Mouse (Mus musculus): ENCODE measurements around the gene Cstb. TPM values are rescaled to one million over a fixed set of nuclear protein-coding genes. Genes with fewer than 3 reads are reported as not detected.

Gene Cstb
- polyA plus RNA-seq, 1 experiment from 2014 or later: 1,296 TPM

- Histone ChIP-seq H3K4me2 (replicated peaks; ENCODE audit: low read depth) (no peak overlapping the region), H3K9ac (ENCODE audit: low read depth, low read length) (no peak overlapping the region), H3K4me3 (ENCODE audit: low read depth, low read length) (no peak overlapping the region), H3K4me1 (replicated peaks; ENCODE audit: control insufficient read depth, insufficient read depth, low read length) (0 out of 2 replicates have a peak, but pooled peaks cover 10% of the 10 kb centered on the region), H3K9me3 (ENCODE audit: control insufficient read depth) (no peaks in the 10 kb centered on the region), H3K27me3 (replicated peaks; ENCODE audit: control insufficient read depth, insufficient read depth, low read length) (no peaks in the 10 kb centered on the region), H3K27ac (ENCODE audit: low read depth, low read length) (peak overlapping the region; percentile 15; the same call in 1 of the 2 replicates), H3K36me3 (ENCODE audit: control insufficient read depth, insufficient read depth) (no peaks in the 10 kb centered on the region)
- WGBS: 76% methylated on average over 4 of the region's 4 CpGs
- TF ChIP-seq CTCF (IDR thresholded peaks at IDR 0.05; ENCODE audit: low read depth): peak; percentile 54
- no peak for ATAC-seq
These were observed 36.3 kb downstream of the Cstb start for GRCm38 (mm10) chr10:78461767-78462166.

GRCm38 (mm10) chr10:78462945-78463768, 37.7 kb downstream of the Cstb start:
- 34% methylated on average over 8 of the region's 8 CpGs for WGBS
- H3K4me1 ChIP-seq (replicated peaks; ENCODE audit: control insufficient read depth, insufficient read depth, low read length): 0 out of 2 replicates have a peak, but pooled peaks cover 7% of the 10 kb centered on the region
- H3K27ac ChIP-seq (ENCODE audit: low read depth, low read length): peak overlapping the region; percentile 92
- TF ChIP-seq CTCF (IDR thresholded peaks at IDR 0.05; ENCODE audit: low read depth): no peak
- H3K27me3 ChIP-seq (replicated peaks; ENCODE audit: control insufficient read depth, insufficient read depth, low read length): no peaks in the 10 kb centered on the region
- H3K9me3 ChIP-seq (ENCODE audit: control insufficient read depth): no peaks in the 10 kb centered on the region
- ATAC-seq: peak; percentile 89
- peak overlapping the region; percentile 55 for H3K9ac ChIP-seq (ENCODE audit: low read depth, low read length)
- no peaks in the 10 kb centered on the region for H3K36me3 ChIP-seq (ENCODE audit: control insufficient read depth, insufficient read depth)
- H3K4me3 ChIP-seq (ENCODE audit: low read depth, low read length): peak overlapping the region; percentile 67
- H3K4me2 ChIP-seq (replicated peaks; ENCODE audit: low read depth): peak overlapping the region; percentile 97

GRCm38 (mm10) chr10:78463769-78464167, 38.3 kb downstream of the Cstb start:
- Histone ChIP-seq H3K27ac (ENCODE audit: low read depth, low read length) (peak overlapping the region; percentile 92), H3K27me3 (replicated peaks; ENCODE audit: control insufficient read depth, insufficient read depth, low read length) (no peaks in the 10 kb centered on the region), H3K9me3 (ENCODE audit: control insufficient read depth) (no peaks in the 10 kb centered on the region), H3K4me2 (replicated peaks; ENCODE audit: low read depth) (peak overlapping the region; percentile 97), H3K9ac (ENCODE audit: low read depth, low read length) (peak overlapping the region; percentile 55), H3K4me3 (ENCODE audit: low read depth, low read length) (peak overlapping the region; percentile 67), H3K4me1 (replicated peaks; ENCODE audit: control insufficient read depth, insufficient read depth, low read length) (0 out of 2 replicates have a peak, but pooled peaks cover 7% of the 10 kb centered on the region), H3K36me3 (ENCODE audit: control insufficient read depth, insufficient read depth) (no peaks in the 10 kb centered on the region)
- TF ChIP-seq CTCF (IDR thresholded peaks at IDR 0.05; ENCODE audit: low read depth): no peak
- ATAC-seq: peak; percentile 16
- WGBS: 46% methylated on average over 3 of the region's 3 CpGs

GRCm38 (mm10) chr10:78464201-78464791, 38.8 kb downstream of the Cstb start:
- 2% methylated on average over 32 of the region's 32 CpGs for WGBS
- H3K27ac ChIP-seq (ENCODE audit: low read depth, low read length): peak overlapping the region; percentile 92
- peak; percentile 6; the same call in 1 of the 2 replicates for ATAC-seq
- no peaks in the 10 kb centered on the region for H3K36me3 ChIP-seq (ENCODE audit: control insufficient read depth, insufficient read depth)
- no peaks in the 10 kb centered on the region for H3K9me3 ChIP-seq (ENCODE audit: control insufficient read depth)
- 0 out of 2 replicates have a peak, but pooled peaks cover 7% of the 10 kb centered on the region for H3K4me1 ChIP-seq (replicated peaks; ENCODE audit: control insufficient read depth, insufficient read depth, low read length)
- no peak for TF ChIP-seq CTCF (IDR thresholded peaks at IDR 0.05; ENCODE audit: low read depth)
- no peaks in the 10 kb centered on the region for H3K27me3 ChIP-seq (replicated peaks; ENCODE audit: control insufficient read depth, insufficient read depth, low read length)
- peak overlapping the region; percentile 55 for H3K9ac ChIP-seq (ENCODE audit: low read depth, low read length)
- H3K4me3 ChIP-seq (ENCODE audit: low read depth, low read length): peak overlapping the region; percentile 67
- H3K4me2 ChIP-seq (replicated peaks; ENCODE audit: low read depth): peak overlapping the region; percentile 97

- H3K9me3 ChIP-seq (ENCODE audit: control insufficient read depth): no peaks in the 10 kb centered on the region
- peak; percentile 70 for ATAC-seq
- 0 out of 2 replicates have a peak, but pooled peaks cover 7% of the 10 kb centered on the region for H3K4me1 ChIP-seq (replicated peaks; ENCODE audit: control insufficient read depth, insufficient read depth, low read length)
- peak within 1 kb of the TSS; percentile 55 for H3K9ac ChIP-seq (ENCODE audit: low read depth, low read length)
- no peak for TF ChIP-seq CTCF (IDR thresholded peaks at IDR 0.05; ENCODE audit: low read depth)
- no peaks in the 10 kb centered on the region for H3K27me3 ChIP-seq (replicated peaks; ENCODE audit: control insufficient read depth, insufficient read depth, low read length)
- under 1% methylated on average over 35 of the region's 35 CpGs for WGBS
- H3K4me2 ChIP-seq (replicated peaks; ENCODE audit: low read depth): peak within 1 kb of the TSS; percentile 97
- no peaks in the 10 kb centered on the region for H3K36me3 ChIP-seq (ENCODE audit: control insufficient read depth, insufficient read depth)
- H3K4me3 ChIP-seq (ENCODE audit: low read depth, low read length): peak within 1 kb of the TSS; percentile 67
- H3K27ac ChIP-seq (ENCODE audit: low read depth, low read length): peak within 1 kb of the TSS; percentile 92
These were observed 39.3 kb downstream of the Cstb start, which contains the start of gene Pdxk for GRCm38 (mm10) chr10:78464792-78465207. TSS of gene Pdxk (minus strand) at chr10:78464975.

GRCm38 (mm10) chr10:78465472-78465871, 40.0 kb downstream of the Cstb start:
- Histone ChIP-seq H3K36me3 (ENCODE audit: control insufficient read depth, insufficient read depth) (no peaks in the 10 kb centered on the region), H3K4me3 (ENCODE audit: low read depth, low read length) (no peak overlapping the region), H3K9me3 (ENCODE audit: control insufficient read depth) (no peaks in the 10 kb centered on the region), H3K4me2 (replicated peaks; ENCODE audit: low read depth) (peak overlapping the region; percentile 97), H3K27ac (ENCODE audit: low read depth, low read length) (no peak overlapping the region), H3K27me3 (replicated peaks; ENCODE audit: control insufficient read depth, insufficient read depth, low read length) (no peaks in the 10 kb centered on the region), H3K9ac (ENCODE audit: low read depth, low read length) (no peak overlapping the region), H3K4me1 (replicated peaks; ENCODE audit: control insufficient read depth, insufficient read depth, low read length) (0 out of 2 replicates have a peak, but pooled peaks cover 7% of the 10 kb centered on the region)
- no peak for ATAC-seq
- 79% methylated on average over 3 of the region's 3 CpGs for WGBS
- TF ChIP-seq CTCF (IDR thresholded peaks at IDR 0.05; ENCODE audit: low read depth): no peak

All from intestine, postnatal 0 days (tissue).